Mouse (Mus musculus): ENCODE data around the gene Pnpla8.

GRCm38 (mm10) chr12:44344075-44344474 is 122.9 kb downstream of the Pnpla8 start:
- TF ChIP-seq POLR2A (IDR thresholded peaks at IDR 0.05; ENCODE audit: insufficient read depth, low read depth, low read length) (no peak), CTCF (IDR thresholded peaks at IDR 0.05; ENCODE audit: insufficient read depth, low read depth, low read length) (no peak)

Data from olfactory bulb, adult 2 months (tissue).